Mouse (Mus musculus): ENCODE measurements around the gene Gm49358.

DNA sequence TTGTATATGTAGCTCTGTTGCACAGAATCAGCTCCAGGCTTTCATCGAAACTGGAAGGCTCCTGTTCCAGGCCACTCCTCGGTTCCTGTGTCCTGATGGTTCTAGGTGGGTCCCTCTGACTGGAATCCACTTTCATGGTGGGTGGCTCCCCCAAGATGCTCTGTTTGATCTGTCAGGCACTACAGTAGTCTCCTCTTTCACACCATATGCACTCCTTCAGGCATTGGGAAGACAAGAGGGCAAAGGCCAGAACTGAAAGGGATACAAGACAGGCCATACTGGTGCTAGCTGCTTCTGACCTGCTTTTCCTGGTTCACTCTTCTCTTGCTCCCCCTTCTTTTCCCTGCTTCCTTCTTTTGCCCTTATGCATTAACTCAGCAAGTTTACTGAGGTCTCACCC, 20.9 kb upstream of the Gm49358 start:
- TF ChIP-seq POLR2A (IDR thresholded peaks at IDR 0.05; ENCODE audit: extremely low read depth, insufficient read depth, low read length) (no peak), CTCF (IDR thresholded peaks at IDR 0.05; ENCODE audit: extremely low read depth, insufficient read depth, low read length) (no peak)

Measured in cortical plate, adult 2 months (tissue).